Mouse (Mus musculus): Measurements from ENCODE around the gene Sh3tc1.

DNA sequence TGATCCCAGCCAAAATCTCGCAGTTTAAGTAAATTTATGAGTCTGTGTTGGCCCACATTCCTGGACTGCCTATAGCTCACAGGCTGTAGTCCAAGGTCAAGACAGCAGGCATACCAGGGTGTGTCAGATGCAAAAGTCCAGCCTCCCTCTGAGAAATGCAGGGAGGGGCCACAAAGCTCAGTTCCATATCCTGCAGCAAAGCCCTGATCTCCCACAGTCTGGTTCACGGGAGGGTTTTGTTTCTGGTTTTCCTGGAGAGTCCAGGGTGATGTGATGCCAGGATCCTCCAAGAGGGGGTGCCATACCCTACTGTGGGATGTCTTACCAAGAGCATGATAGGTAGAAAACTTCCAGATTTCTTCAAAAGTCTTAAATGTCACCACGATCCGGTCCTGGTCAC lies 21.8 kb downstream of the Sh3tc1 start:
- TF ChIP-seq CTCF (IDR thresholded peaks at IDR 0.05; ENCODE audit: extremely low read depth, insufficient read depth, low read length) (peak; percentile 62), POLR2A (IDR thresholded peaks at IDR 0.05; ENCODE audit: extremely low read depth, insufficient read depth, low read length) (no peak)
